Mouse (Mus musculus): ENCODE measurements at regions not wholly inside any gene's neighbourhood (a gene's known extent, or its start where the extent isn't known, plus 50 kb on each side); places are given as distances from the start of the nearest gene placed in this dataset.

DNA sequence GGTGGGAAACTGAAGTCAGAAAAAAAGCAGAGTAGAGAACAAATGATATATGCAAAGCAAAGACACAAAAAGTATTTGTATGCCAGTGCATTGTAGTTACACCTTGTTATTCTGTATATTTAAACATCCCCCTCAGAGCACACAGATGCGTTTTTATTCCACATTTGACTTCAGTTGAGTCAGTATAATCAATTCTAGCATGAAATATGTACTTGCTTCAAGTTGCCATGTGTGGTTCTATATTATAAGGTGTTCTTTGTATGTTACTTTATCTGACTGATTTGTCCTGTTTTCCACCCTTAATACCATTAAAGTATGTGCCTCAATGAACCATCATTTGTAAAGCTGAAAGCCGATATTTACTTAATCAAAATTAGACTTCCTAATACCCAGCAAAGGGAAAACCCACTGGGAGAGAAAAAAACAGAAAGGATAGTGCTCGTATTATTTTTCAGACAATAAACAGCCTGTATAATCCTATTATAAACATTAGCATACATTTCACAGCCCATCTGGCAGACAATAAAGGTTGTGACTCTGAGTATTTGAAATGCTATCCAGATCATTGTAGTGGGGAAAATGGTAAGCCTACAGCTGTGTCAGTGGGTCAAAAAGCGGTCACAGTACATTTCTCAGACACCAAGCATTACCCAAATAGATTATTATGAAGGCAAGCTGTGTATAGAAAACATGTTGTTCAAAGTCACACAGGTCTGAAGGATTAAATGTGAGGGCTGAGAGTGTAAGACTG lies 189.1 kb upstream of the Bmp2 start:
- DNase-seq (ENCODE audit: low spot score) = no peak

DNA sequence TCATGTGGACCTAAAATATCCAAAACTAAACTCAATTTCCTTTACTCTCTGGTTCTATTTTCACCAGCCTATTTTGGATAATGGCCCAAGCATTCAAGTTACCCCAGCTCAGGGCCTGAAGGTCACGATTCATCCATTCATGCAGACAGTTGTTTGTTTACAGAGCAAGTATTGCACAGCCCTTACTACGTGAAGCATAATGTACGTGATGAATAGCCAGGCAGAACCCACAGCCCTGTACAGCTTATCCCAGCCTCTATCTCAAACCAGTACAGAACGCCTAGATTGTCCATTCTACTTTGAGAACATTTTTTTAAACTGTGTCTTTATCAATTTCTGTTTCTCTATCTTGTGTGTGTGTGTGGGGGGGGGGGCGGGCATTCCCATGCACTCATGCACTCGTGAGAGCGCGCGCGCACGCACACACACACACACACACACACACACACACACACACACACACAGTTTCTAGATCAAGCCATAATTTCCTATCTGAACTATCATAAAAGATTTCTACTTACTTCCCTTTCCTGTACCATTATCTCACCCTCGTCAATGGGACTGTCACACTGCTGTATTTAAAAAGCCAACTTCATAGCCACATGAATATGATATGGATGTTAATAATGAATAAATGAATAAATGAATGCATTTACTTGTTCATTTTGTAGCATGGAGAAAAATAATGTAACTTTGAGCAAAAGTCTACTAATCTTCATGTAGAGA lies 180.3 kb upstream of the Bmp2 start:
- DNase-seq (ENCODE audit: low spot score) = no peak

DNA sequence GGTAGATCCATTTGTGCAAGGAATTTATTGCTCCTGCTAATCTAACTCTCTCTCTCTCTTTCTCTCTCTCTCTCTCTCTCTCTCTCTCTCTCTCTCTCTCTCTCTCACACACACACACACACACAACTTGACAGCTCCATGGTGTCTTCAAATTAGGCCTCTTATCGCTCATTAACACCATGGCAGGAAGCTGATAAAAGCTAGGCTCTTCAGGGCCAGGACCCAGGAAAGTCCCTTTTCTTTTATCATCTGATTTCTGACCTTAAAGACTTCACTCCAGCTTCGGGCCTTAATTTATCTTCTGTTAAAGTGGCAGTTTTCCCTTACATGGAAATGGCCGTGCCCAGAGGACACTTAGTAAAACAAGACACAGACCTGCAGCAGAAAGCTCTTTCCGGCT lies 178.4 kb upstream of the Bmp2 start:
- DNase-seq (ENCODE audit: low spot score) = no peak

DNA sequence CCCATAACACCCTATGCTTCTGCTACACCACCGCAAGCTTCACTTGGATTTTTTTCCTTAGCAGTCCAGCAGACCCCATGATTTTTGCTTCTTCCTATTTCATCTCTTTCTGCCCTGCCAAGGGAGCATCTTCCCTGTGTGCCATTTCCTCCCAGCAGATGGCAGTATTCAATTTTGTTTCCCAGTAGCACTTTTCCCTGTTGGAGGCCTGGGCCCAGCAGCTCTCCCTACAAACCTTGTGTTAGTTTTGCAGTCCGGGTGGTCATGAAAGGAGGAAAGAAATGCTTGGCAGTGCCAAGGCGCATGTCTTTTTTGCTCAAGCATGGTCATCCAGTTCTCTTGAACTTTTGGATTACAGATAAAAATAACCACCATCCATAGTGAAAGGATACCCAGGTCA lies 170.9 kb upstream of the Bmp2 start:
- DNase-seq (ENCODE audit: low spot score) = peak; percentile 41

DNA sequence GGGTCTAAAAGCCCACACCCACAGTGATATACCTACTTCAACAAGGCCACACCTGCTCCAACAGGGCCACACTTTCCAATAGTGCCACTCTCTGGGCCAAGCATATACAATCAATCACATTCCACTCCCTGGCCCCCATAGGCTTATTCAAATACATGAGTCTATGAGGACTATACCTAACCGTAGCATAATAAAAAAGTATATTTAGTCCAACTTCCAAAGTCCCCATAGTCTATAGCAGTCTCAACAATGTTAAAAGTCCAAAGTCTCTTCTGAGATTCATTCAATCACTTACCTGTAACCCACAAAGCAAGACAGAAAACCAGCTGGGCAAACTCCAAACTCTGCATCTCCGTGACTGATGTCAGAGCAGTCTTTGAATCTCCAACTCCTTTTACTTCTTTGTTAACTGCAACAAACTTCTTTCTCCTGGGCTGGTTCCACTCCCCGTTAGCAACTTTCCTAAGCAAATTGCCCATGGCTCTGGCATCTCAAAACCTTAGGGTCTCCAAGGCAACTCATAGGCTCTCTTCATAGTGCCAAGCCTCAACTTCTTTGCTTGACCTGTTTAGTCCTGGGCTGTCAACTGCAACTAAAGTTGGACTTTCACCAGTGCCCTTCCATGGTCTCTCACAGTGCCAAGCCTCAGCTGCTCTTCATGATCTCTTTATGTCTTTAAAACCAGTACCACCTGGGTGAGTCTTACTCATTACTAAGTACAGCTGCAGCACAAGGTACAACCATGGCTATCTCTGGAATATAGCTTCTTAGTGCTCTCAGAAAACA lies 168.6 kb upstream of the Bmp2 start:
- DNase-seq (ENCODE audit: low spot score) = no peak

DNA sequence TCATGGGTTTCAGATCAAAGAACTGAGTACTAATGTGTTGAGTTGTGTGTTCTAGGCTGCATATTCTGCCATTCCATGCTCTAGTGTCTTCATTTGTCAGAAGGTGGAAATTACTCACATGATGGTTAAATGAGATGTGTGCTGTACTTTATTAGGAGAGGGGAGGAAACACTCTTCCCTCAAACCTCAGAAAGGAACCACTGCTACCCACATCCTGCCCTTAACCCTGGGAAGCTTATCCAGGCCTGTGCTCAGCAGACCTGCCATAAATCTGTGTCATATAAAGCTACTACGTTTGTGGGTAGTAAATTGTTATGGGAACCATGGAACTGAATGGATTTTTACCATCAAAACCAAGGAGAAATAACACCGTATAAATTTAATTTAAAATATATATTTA lies 166.7 kb upstream of the Bmp2 start:
- no peak for DNase-seq (ENCODE audit: low spot score)

DNA sequence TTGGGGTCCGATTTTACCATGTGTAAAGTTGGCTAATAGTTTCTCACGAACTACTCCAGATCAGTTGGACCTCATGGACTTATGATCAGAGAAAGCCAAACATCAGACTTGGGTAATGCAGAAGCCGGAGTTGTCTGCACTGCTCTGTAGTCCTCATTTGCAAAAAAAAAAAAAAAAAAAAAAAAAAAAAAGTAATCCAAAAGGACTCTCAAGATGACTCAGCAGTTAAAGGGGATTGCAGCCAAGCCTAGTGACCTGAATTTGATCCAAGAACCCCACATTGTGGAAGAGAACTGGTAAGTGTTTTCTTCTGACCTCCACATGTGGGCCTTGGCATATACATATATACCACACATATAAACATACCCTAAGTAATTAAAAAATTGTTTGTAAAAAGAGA lies 164.6 kb upstream of the Bmp2 start:
- DNase-seq (ENCODE audit: low spot score) = no peak

DNA sequence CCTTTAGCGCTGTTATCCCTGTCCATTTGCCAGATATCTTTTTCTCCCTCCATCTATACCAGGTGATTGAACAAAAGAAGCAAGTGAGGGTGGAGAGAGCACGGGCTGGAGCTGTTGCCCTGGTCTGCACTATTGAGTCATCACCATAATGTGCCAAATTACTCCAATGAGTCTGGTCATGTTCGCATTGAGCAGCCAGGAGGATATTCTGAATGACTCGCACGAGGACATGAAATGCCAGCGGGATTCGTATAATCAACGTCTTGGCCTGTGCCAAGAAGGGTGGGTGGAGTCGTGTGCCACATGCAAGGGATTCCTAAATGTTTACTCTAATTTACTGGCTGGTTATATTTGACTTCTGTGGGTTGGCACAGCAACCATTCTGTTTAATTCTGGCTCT lies 159.7 kb upstream of the Bmp2 start:
- no peak for DNase-seq (ENCODE audit: low spot score)

DNA sequence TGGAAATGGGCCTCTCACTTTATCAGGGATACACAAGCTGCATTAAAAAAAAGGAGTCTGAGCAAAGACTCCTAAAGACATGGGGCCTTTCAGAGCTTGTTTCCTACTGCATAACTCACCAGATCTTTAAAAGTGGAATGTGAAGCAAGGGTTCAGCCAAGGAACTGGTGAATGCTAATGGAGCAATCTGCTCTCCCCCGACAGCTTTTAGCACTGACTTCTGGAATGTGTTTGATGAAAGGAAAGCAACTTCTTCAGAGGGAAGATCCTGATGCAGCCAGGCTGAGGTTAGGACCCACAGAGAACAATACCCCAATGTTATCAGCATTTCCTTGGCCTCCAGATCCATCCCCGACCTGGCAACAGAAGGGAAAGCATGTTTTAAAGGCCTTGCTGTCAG lies 154.4 kb upstream of the Bmp2 start:
- no peak for DNase-seq (ENCODE audit: low spot score)

DNA sequence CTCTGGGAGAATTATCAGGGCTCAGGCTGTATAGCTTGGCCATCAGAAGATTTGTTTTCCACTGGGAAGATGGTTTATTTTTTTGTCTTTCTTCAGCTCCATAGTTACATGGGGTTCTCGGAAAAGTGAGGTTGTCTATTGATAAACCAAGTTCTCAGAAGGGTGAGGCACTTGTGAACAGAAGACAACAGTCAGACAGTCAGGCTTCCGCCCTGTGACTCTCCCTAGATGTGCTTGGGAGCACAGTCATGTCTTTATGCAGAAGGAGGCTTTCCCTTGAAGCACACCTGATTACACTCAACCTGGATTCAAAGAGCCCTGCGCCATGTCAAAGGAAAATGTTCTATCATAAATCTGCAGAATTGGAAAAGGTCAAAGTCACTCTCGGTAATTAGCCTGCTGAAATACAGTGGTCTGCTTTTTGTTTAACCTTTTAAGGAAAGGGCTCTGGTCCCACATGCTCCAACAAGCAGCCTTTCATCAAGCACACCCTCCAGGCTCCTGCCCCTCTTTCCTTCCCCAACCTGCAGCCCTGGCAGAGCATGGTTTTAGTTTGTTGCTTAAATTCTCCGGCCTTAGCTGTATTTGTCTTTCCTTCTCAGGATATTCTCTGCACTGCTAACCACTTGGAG lies 152.8 kb upstream of the Bmp2 start:
- DNase-seq (ENCODE audit: low spot score) = no peak

DNA sequence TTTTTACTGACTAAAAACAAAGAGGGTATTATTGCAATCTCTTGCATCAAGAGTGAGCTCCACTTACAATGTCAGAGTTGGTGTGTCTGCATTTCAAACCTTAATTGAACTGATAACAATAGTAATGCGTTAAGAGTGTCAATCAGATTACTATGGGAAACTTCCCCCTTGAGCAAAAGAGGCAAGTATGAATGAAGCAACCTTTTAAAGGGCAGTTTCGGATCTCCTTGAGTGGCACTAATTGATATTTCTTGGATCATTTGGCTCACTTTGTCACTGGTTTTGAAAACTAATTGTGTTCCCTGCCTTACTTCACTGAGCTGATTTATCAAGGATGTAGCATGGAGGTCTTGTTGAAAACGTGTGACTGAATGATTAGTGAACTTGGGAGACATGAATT lies 151.0 kb upstream of the Bmp2 start:
- no peak for DNase-seq (ENCODE audit: low spot score)

DNA sequence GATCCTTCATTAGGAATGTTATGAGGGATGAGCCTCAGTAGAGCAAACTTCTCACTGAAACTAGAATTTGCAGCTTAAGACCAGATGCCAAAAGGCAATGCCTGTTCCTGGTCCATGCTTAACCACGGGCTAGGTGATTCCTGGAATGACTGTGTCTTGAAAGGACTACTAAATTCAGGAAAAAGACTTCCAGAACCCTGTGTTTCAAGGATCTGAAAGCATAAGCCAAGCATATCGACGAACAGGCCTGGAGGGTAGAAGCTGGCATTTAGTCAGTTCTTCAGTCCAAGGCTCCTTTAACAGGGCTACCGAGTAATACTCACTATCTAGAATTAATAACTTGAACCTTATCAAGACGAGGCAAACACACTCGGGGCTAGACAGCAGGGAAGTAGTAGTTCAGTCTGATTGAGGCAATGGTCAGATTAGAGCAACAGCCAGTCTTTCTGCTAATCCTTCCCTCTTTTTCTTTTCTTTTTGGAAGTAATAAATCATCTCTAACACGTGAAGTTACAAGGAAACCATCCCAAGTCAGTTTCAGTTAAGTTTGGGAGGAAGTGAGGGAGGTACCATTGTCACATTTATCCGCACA lies 134.9 kb upstream of the Bmp2 start:
- DNase-seq (ENCODE audit: low spot score) = no peak

DNA sequence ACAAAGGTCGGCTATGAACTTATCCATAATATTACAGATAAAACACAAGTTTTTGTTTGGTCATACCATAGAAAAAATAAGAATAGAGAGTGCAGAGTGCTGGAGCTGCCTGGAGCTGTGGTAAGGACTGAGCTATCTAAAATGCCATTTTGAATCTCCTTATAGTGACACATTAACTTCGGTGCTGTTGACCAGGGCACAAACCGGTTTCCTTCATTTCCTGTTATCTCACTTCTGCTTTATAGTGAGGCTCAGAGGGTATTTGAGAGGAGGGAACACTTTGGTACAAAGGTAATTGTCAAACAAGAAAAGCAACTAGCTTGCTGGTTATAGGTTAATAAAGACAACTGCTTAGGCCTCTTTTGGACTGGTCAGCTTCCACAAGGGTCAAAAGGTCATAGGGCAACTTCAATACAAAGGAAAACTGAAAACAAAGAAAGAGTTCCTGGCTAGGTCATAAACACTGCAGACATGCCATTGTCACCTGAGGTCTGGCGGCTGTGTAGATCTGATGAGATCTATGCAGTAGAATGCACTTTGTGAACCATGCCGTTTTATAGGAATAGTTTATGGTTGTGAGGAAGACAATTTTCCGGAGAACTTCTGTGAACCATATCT lies 132.2 kb upstream of the Bmp2 start:
- no peak for DNase-seq (ENCODE audit: low spot score)

DNA sequence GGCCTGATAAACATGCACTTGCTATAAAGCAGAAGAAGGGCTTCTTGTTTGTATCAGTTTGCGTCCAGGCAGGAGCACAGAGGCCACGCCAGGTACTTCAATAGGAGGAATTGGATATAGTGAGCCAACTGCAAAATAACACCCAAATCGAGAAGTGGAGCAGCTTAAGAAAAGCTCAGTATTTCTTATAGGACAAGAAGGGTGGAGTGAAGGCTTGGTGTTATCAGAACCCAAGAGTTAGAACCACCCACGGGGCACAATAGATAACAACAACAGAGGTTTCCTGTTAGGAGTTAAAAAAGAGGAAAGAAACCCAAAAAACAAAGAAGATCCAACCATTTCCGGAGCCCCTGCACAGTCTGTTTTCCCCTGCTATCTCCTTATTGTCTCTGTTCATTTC lies 126.4 kb upstream of the Bmp2 start:
- DNase-seq (ENCODE audit: low spot score) = no peak

DNA sequence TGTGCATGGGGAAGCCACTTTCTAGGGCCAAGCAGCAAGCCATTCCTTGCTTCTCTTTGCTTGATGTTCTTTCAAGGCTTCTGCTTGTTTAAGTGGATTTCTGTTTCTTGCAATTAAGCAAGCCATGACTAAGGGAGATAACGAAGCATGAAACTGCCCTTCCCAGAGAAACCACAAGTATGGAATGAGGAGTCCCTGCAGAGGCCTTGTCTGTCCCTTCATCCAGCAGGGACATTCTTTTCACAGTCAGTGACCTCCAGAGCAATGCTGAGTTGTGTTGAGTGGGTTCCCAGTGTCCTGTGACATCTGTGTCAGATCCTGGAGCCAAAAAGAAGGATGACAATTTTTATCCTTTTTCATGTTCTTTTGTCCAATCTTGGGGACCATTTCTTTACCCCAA lies 124.9 kb upstream of the Bmp2 start:
- no peak for DNase-seq (ENCODE audit: low spot score)

DNA sequence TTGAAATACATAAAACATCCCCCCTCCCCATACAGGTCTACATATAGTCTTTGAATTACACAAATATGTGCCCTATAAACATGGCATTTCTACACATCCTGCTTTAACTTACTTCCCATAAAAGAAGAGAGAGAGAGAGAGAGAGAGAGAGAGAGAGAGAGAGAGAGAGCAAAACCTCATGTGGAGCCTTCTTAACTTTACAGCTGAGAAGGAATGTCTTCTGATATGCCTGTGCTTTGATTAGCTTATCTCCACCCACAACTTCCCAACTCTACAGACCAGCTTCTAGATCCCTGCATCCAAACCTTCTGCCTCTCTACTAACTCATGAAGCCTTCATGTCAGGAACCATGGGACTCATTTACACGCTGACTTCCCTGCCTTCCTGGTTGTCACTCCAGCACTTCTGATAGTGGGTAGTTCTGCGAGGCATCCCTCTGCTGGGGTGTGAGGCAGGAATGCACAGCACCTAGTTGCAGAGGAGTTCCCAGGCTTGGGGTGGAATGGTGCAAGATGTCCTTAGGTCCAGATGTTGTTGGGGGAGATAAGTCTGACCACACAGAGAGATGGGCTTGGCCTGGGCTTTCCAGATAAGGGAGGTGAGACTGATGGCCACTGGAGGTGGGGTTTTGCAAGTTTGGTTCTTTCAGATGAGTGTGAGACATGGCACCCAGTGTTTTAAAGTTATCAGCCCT lies 122.4 kb upstream of the Bmp2 start:
- DNase-seq (ENCODE audit: low spot score) = no peak

DNA sequence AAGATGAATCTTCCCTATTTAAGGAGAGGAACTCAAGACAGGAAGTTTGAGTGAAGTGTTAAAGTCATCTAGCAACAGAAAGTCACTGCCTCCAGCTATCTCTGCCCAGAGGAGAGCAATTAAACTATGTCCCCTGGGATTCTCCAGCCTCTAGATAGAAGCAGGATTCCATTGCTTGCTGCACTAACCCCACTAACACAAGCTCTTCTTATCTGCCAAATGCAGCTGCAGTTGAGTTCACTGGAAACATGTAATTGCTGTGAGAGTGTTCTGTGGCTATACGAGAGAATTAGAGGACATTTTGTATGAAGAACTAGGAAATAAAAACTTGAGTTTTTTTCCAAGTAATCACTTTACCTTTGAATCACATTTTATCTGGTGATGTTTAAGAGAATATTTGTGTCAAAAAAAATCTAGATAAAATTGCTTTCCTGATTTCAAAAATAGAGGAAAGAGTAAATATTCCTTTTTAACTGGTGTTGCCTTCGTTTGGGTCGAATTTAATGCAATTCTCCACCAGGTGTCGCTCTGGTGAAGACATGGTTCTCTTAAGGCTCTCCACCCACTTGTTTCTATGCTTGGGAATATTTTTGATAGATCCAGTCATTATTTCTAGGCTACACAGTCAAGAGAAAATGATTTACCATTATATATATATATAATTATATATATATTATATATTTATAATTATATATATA lies 121.1 kb upstream of the Bmp2 start:
- DNase-seq (ENCODE audit: low spot score) = peak; percentile 51

DNA sequence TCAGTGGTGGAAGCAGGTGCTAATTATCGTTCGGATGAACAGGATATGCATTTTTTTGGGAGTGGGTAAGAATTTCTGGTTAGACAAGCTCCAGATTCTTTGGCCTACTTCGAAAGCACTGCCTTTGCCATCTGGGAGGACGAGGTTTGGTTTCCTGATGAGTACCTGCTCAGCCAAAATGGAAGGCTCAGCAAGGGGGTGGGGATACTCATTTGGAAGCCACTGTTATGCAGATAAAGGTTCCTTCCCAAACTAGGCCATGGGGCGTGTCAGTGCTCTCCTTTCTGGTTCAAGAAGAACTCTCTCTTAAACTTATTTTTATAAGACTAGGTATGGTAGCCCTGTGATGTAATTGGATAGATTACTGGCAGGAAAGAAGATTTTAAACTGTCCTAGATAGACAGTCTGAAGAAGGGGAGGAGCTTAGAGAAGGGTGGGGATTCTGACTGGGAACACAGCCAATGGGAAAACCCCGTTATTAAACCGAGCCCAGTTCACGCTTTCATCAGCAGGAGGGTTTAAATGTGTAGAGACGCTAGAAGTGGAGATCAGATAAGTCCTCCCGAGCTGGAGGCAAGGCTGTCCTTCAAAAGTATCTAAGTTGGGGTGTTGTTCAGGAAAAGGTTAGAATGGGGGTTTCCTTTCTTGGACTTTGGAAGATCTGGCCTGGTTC lies 119.7 kb upstream of the Bmp2 start:
- no peak for DNase-seq (ENCODE audit: low spot score)

All from gastrocnemius, adult 18-20 months (tissue).